Mouse (Mus musculus): ENCODE results near the gene Amotl2.

The Amotl2 gene

DNA sequence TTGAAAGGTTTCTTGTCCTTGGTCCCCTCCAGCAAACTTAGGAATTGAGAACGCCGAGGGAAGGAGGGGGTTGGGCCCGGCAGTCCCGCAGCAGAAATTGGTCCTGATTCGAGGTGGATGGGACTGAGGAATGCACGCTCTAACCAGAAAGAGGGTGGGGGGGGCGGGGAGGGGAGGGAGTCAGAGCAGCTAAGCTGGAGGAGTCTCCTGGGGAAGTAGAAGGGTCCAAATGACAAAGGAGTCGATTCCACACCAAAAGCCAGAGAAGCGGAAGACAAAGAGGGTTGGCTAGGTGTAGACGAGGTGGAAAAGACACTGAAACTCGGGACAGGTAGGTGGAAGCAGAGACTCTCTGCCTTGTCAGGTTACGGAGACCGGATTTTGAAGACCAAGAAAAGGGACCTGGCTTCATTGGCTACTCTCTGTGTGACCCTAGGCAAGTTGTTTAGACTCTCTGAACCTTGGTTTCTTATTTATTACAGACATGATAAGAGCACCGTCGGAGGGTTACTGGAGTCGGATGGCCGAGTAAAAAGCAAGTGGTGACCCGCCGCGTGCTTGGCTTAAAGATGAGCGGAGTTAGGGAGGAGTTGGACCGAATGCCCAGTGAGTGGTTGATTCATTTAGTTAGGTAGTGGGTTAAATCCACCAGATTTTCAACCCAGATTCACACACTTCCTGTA, at the start of gene Amotl2:
Amotl2 (plus strand) TSS at position 192 of the 683 bp plus-strand sequence.
- no peak for DNase-seq

DNA sequence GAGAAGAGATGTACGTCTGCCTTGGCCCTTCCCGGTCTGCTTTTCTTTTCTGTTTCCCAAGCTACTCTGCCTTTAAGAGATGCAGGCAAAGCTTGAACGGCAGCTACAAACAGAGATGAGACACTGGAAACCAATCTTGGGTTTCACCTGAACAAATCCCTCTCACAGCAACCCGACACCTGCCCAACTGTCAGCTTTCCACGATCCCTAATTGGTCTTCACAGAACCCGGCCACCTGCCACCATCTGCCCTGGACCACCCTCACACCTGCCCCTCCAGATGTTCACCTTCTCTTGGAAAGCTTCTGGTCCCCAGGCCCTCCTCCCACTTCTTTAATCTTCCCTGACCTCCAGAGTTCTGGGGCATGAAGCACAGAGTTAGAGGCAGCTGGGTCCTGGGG, 48.4 kb upstream of the Amotl2 start:
- DNase-seq, result no peak

DNA sequence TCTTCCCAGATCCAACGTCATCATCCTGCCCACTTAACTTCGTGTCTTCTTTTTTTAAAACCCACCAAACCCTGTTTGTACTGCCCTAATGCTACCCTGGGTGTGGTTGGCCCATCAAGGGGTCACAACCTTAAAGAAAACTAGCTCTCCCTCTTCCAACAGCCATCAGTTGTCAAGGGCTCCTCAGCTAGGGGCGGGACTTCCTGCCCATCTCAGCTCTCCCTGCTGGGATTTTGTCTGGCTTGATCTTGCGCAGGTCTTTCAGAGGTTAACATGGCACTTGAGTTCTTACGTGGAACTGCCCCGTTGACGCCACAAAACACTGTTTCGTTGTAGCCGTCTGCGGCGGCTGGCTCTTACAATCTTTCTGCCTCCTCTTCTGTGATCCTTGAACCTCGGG, 47.6 kb upstream of the Amotl2 start:
- no peak for DNase-seq

DNA sequence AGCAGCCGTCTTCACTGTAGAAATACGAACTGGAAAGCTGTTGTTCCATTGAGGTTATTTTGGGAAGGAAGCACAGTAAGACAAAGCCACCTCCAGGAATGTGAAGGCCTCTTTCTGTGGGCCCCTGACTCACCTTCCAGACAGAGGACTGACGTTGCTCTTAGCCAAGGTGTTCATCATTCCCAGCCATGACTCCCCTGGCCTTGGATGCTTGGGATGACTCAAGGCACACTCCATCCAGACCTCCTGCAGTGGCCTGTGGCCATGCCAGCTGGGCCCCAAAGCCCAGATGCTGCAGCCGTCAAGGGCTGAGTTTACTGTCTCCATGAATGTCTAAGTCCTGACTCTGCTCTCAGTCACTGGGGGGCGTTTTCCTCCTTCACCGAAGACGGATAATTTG, 43.1 kb upstream of the Amotl2 start:
- no peak for DNase-seq

DNA sequence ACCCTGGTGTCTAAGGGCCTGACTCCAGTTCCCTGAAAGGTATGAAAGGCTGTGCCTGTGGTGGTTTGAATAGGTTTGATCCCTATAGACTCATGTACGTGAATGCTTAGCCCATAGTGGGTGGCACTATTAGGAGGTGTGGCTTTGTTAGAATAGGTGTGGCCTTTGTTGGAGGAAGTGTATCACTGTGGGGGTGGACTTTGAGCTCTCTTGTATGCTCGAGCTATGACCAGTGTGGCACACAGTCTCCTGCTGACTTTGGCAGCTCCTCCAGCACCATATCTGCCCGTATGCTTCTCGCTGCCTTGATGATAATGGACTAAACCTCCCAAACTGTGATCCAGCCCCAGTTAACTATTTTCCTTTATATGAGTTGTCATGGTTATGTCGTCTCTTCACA, 40.5 kb upstream of the Amotl2 start:
- DNase-seq, result no peak

DNA sequence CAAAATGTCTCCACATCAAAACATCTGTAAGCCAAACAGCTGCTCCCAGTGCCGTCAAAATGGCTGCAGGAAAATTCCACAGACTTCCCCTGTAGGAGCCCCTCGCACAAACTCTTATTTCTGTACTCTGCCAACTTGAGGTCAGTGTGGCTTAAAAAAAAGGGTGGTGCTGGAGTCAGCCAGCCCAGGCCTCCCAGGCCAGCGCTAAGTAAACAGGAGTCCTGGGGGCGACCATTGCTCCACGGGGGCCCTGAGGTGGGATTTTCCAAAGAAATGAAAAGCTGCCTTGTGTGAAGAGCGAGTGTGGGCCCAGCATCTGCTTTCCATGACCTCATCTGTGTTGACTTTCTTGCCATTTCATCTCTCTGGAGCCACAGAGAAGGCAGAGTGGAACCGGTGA, 35.0 kb upstream of the Amotl2 start:
- DNase-seq, result no peak

DNA sequence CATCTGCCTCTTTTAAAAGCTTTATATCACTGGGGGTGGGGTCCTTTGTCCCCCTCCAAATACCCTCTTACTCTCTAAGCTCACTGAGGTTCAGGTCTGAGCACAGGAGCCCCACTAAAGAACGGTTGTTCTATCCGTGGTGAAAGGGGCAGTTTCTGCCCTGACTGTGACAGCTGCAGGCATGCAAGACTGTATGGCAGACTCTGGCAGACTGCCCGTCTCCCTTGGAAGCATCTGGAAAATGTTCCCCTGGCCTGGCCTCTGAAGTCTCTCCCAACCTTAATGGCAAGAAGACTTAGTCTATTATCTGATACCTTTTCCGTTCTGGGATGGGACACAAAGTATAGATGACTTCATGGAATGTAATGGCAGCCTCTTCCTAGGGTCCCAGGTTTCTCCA, 28.5 kb upstream of the Amotl2 start:
- no peak for DNase-seq

DNA sequence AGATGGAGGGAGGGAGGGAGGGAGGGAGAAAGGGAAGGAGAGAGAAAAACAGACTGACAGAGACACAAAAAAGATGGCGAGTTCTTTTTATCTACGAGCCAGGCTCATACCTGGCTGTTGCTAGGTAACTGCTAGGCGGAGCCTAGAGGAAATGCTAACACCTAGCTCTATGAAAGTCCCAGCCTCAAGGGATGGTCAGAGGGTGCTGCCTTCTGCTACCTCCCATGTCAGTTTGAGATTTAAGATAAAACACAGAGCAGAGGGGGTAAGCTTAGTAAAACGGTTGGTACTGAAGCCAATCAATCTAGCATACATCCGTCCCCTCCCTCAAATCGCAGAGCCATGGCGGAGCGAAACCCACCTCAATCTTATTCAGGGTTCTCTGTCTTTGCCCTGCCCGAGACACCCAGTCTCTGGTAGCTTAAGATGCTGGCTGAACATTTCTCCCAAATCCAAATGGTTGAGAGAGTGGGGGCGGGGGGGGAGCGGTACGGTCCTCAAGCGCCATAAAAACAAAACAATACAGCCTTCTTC, 27.0 kb upstream of the Amotl2 start:
- no peak for DNase-seq

DNA sequence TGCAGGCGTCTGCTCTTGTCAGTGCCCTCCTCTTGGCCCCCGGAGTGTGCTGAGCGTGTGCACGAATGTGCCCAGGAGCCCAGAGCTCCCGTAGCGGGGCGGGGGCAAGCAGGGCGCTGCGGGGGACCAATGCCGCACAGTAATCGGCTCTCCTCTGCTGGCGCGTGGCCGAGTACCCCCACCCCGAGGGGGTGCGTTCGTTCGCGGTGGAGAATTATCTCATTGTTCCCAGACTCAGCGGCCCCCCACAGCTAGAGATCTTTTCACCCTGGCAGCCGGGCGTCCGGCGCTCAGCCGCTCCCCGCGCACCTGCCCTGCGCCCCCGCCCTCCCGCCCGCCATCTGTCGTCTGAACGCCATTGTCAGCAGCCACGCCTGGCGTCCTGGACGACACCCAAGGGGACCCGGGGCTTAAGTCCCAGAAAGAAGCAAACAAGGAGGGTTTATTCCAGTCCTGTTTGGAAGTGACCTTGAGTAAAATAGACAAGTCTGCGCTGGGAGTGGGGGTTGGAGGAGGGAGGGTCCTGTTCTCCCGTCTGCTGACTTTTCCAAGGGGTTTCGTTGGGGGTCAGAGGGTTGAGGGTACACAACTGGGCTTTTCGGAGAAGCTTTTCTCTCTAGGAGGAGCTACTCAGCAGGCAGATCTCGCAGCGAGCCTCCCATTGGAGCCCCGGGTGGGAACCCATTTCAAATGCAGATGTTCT, 26.4 kb upstream of the Amotl2 start:
- peak; percentile 80 for DNase-seq

DNA sequence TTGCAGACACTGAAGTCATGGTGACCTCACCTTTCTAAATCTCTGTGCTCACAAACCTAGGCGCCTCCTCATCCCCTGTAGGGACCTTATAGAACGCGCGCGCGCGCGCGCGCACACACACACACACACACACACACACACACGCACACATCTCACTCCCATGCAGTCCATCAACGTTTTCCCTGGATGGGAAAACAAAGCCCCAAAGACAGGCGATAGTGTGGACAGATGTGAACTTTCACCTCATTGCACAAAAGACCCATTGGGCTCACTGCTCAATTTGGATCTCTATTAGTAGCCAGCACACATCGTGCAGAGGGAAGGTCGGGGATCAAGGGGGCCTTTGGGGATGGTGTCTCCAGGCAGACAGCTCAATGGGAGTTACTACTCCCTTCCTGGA, 25.6 kb upstream of the Amotl2 start:
- no peak for DNase-seq

DNA sequence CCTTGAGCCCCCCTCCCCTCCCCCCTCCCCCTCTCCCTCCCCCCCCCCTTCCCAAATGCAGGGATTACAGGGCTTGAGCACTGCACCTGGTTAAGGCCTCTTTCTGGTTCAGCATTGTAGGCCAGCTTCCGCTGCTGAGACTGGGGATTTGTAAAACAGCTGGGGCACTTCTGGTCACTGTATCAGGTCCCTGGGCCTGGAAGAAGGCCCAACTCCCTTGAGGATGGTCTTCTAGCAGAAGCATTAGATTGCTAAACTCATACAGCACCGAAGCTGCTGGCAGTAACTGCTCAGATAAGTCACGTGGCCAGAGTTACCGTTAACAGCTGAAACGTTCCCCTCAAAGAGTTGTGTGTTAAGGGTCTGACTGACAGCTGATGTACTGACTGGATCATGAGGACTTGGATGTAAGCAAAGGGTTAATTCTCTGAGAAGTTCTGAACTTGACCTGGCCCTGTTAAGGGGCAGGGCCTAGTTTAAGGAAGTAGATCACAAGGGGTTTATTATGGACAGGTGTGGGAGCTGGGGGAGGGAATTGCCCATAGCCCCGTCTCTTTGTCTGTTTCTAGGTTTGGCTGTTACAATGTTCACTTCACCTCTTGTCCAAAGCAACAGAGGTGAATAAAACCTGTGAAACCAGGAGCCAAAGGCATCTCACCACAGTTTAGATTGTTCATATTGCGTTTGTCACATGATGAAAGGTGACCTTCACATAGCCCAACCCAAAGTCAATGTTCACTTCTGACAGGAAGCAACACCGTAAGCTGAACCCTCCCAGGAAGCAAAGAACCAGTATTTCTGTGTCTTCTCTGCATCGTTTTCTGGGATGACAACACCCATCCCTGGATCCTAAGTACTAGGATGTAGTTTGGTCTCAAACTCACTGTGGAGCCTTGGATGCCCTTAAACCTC, 23.7 kb upstream of the Amotl2 start:
- DNase-seq, result no peak

DNA sequence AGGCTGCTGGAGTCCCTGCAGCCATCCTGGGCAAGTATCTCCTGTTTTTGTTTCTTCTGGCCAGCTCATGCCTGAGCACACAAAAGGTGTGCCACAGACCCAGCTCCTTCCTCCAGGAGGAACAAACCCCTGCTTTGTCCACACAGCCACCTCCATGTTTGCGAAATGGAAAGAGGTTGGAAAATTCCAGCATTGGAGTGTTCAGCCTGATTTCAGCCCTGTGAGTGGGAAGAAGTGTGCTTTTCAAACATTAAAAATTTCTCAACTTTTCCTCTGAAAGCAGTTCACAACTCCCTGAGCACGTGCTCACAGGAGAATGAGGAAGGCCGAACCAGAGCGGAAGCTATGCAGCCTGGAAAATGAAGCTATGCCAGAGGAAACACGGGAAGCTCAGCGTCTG, 15.4 kb upstream of the Amotl2 start:
- no peak for DNase-seq

DNA sequence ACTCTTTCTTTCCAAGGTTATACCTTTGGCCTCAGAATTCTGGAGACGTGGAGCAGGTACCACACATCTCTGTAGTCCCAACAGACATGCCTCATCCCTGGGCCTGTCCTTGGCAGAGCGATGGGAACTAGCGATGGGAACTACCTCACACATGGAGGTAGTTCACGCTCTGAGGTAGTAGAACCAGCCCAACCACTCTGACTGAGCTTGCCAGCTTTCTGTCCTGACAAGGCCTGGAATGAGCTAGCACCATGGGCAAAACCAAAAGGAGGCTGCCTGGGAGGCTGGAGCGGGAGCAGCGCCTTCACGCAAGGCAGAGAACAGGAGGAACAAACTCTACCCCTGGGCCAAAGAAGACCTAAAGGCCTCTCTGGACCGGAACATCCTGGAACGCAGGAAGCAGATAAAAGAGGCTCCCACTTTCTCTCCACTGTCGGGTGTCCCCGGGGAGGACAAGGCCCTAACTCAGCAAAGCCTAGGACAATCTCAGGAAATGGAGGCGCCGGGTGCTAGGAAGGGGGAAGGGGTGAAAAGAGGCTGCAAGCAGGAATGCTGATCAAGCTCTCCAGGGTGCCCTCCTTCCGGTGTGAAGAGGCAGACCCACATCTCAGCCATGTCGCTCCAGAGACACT, 6.9 kb upstream of the Amotl2 start:
- no peak for DNase-seq

DNA sequence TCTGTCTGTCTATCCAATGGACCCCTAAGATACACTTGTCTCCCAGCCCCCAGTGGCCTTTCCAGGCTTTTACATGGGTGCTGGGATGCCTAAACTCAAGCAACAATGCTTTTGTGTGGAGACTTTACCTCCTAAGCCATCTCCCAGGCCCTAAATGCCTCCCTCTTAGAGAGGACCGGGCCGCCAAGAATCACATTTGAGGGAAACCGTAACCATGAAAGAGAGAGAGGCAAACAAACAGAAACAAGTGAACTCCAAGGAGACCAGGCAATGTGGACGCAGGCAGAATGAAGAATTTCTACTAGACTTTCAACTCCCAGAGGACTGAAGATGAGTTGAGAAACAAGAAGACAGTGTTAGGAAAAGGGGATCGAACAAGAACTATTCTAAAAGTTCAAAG, 6.0 kb upstream of the Amotl2 start:
- no peak for DNase-seq

DNA sequence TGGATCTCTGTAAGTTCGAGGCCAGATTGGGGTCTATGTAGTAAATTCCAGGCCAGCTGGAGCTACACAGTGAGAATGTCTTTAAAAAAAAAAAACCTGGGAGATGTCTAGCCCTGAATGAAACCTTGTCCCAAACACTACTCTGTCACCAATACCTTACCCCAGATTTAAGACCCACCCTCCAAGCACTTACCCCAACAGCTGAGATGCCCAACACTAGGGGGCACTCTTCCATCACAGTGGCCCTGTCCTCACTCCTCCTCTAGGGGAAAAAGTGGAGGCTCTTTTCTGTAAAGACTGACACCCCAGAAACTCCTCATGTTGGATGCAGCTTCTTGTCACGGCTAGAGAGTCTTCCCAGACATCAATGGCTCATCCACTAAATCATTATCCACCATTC, 2.7 kb upstream of the Amotl2 start:
- no peak for DNase-seq

DNA sequence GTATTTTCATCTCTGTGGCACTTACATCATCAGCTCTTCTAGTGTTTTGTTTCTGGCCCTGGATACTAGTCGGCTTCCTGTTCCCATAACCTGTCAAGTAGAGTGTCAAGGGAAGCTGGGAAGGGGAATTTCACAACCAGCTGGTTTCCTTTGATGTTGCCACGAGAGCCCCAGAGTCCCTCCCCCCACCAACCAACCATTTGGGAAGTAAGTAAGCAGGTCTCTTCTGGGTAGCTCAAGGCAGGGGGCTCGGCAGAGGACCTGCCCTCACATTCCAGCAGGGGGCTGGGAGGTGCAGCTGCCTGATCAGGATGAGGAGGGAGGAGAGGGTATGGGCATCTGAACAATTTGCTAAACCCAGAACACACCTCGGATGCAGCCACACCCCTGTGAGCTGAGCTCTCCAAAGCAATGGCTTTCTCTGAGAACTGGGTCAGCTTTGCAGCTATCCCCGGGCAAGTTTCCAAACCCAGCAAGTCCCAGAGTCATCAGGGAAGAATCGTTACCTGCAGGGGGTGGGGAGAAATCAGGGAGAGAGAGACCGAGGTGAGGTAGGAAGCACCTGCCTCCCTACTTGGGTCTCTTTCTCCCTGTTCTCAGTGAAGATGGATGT, 1.5 kb upstream of the Amotl2 start:
- DNase-seq, result peak; percentile 35

DNA sequence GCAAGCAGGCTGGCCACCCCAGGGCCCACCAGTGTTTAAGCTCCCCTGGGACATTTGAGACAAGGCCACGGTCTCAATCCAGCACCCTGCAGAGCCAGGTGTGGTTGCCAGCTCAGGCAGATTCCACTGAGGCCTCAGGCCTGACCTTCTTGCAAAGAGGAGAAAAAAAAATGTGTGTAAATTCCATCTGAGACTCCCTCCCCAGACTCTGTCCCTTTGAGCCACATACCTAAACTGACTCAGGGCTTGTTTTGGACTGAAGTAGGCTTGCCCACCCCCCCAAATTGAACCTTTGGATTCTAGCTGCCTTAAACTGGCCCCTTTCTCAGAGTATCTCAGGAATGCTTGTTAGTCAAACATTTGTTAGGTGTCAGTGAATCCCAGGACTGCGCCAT, 969 bp upstream of the Amotl2 start:
- DNase-seq, result no peak

DNA sequence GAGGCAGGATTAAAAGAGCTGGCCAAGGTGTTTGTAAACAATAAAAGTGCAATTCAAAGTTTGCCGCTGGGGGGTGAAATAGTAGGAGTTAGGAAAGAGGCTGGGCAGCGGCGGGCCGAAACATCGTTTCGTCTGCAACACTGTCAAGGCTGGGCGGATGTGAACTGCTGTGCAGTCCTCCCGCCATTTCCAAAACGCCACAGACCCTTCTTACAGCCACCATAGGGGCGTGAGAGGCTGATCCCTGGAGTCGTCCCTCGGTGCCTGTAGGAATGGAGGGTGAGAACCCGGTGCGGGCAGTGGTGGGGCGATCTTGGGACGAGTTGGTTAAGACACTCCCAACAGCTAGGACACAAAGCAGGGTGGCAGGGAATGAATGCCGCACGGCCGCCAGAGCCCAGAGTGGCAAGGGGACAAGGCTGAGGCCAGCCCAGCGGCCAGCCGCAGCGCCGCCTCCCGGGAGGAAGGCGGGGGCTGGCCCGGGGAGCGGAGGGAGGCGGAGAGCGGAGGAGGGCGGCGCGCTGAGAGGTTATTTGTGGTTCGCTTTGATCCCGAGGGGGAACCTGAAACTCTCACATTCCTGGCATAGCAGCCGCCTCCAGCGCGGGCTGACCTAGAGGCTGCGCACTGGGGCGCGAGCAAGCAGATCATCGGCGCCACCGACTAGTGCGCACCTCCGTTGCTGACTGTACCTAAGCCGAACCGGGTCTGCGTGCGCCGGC, 853 bp downstream of the Amotl2 start:
- DNase-seq, result peak; percentile 81

DNA sequence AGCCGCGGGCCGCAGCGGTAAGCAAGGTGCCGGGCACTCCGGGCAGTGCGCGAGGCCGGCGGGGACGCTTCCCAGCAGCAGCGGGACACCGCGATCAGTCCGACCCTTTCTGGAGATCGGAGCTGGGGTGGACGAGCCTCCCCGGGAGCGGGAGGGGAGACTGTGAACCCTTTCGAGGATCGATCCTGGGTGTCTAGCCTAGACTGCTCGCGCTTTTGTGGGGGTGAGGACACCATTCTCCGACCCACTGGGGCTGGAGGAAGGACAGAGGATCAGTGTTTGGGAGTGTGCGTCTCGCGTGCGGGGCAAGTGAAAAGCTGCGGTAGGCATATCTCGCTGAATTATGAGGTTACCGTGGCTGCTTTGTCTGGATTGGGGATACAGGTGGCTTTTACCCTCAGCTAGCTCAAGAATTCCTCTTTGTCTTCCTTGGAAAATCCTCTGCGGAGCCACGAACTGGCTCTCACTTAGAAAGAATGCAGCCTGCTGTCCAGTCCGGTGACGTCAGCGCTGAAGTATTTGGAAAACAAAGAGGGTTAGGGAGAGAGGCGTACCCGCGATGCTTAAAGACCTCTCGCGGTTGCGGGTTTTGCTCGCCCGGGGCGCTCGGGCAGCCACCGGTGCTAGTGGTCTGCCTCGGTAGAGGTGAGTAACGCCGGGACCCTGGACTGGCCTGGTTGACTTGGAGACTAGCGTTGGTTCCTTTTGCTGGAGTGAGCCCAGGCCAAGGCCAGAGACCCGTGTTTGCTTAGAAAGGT, 1.6 kb downstream of the Amotl2 start:
- peak; percentile 70 for DNase-seq

DNA sequence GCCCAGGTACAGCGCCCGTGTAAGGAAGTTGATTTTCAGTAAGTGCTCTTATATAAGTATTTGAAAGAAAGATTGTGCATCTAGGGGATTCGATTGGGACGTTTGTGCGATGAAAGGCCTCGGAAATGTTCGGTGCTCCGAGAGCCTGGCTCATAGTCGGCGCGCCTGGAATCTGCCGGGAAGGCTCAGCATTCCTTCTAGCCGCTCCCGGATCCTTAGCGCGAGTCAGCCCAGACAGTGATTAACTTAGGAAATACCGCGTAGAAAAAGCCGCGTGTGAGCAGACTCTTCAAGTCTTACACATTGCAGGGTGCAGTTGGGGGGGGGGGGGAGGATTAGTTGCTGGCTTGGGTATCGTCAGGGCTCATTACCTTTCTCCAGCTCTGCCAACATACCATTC, 2.2 kb downstream of the Amotl2 start:
- no peak for DNase-seq

DNA sequence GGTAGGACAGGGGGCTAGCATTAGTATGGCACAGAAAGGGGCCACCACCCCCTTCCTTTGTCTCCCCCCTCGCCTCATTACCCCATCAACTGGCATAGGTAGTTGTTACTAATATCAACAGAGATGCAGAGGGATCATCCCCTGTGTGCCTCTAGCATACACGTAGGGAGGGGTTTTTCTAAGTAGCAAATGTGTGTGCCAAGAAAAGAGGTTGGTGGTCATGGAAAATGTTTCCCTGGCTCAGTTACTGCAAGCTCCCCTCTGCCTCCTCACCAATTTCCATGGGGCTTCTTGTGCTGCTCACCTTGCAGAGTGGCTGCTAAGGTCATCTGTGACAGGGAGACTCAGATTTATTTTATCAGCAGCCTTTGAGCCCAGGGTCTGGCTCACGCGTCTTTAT, 2.6 kb downstream of the Amotl2 start:
- DNase-seq, result no peak

Data from cerebellum, adult 11 months (tissue).